Mouse (Mus musculus) layer of hippocampus, postnatal 25 days (tissue): ENCODE data around the gene Thsd4. TPM values are rescaled to one million over a fixed set of nuclear protein-coding genes. Genes with fewer than 3 reads are reported as not detected.

ENCODE experiments used
- DNase-seq, 2 experiments: peaks; one replicate each; pipeline ENCODE4 v3.0.0; 2022; ENCODE audit warnings: mixed read lengths in 2 of 2, low spot score in 1 of 2; ENCODE audit errors: extremely low spot score in 1 of 2
- total RNA-seq, 2 experiments: library from RNA; stranded (reverse); gene quantifications; 2 replicates each; pipeline ENCODE4 v1.2.3; 2021

Gene Thsd4
- 10 to 100 TPM; 23.5 to 24.6 TPM for total RNA-seq

- peak; percentile 37 to 48 for DNase-seq
Observed at GRCm38 (mm10) chr9:60521806-60522264, at the start of gene Thsd4. Gene Thsd4 (minus strand): TSS chr9:60522046.

DNA sequence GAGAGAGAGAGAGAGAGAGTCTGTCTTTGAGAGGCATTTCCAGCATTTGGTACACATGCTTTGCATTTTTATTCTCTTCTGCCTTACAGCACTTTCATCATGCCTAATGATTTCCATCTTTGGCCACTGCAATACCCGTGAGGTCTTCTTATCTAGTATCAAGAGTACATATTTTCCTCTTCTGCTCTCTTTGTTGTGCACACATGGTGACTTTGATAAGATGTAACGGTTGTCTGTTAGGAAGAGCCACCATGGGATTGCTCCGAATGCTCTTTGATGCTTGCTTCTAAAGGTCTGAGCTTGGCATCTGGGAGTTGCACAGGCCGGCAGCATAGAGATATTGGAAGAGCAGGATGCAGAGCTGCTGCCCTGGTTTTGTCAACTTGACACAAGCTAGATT lies 49.2 kb upstream of the Thsd4 start:
- DNase-seq, result no peak

GRCm38 (mm10) chr9:60569366-60569765 lies 47.5 kb upstream of the Thsd4 start:
- DNase-seq, result no peak

- DNase-seq, result no peak
Observed at GRCm38 (mm10) chr9:60563809-60564208, 42.0 kb upstream of the Thsd4 start.

DNA sequence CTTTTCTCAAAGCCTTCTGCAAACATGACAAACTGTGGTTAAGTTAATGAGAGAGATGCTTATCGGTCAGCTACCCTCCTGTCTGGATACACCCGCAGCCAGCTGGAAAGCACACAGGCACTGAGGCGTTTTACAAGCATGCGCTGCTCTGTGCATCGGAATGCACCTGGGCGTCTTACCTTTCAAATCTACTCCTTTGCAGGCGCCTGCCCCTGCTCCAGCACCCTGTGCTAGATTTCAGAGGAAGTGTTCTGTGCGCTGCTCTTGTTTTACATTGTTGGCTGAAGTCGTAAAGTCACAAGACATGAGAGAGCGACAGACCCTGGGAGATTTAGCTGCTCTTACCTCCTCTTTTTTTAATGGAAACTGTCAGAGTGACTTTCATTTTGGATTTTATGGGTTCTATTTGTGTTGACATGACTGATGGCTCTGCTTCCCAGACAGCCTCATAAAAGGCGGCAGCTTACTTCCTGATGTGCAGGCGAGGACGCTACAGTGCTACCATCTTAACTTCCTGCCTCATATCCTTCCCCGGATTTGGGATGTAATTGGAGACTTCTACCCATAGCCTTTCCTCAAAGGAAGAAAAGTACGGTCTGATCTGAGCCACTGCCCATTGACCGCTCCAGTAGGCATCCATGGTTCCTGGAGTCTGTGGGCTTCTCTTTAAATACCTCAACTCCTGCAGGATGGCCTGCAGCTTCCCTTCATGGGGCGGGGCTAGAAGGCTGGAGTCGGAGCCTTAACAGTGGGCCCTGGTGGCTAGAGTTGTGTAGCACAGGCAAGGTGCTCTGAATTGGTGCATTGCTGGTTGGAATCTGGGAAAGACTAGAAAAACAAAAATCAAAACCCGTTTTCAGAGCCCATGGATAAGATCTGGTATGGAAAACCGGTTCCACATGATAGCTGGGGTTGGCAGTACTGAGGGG lies 40.9 kb upstream of the Thsd4 start:
- DNase-seq, result no peak

DNA sequence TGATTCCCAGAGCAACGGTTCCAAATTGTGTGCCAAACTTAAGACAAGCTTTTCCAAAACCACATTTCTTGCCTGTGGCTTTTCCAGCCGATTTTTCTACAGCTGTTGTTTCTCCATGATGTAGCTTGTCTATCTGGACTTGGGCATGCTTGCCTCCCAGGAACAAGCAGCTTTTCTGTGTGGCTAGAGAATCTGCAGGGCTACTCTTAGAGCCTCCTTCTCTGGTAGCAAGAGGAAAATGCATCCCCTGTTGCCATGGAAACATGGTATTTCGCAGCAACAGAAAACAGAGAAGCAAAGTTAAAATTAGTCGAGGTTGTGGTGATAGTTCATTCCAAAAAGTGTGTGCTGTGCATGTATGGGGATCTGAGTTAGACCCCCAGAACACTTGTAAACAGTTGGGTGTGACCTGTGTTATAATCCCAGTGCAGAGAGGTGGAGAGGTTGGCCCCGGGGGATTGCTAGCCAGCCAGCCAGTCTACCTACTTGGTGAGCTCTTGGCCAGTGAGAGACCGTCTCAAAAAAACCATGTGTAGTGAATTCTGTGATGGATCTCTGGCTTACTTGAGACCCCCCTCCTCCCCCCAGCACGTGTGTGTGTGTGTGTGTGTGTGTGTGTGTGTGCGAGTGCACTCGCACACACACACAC lies 39.9 kb upstream of the Thsd4 start:
- DNase-seq, result no peak

GRCm38 (mm10) chr9:60558507-60558906 lies 36.7 kb upstream of the Thsd4 start:
- DNase-seq, result no peak

GRCm38 (mm10) chr9:60551238-60551637 lies 29.4 kb upstream of the Thsd4 start:
- no peak for DNase-seq

DNA sequence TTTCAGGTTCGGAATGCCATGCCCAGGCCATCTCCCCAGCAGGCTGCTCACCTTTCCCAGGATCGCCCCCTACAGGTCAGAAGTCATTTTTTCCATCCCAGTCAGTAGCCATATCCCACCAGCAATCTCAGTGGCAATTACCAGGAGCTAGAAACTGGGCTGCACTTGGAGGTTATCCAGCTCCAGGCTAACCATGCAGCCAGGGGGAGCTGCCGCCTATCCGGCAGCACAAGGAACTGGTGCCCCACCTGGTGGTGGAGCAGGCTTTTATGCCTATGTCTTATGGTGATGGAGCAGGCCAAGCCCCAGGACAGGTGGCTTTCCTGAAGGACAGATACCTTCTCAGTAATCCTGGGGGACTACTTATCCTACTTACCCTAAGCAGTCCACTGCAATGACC lies 26.3 kb upstream of the Thsd4 start:
- DNase-seq, result peak in 1 of 2 experiments; percentile 29

GRCm38 (mm10) chr9:60546169-60546568 lies 24.3 kb upstream of the Thsd4 start:
- DNase-seq, result no peak

- DNase-seq, result no peak
Observed at GRCm38 (mm10) chr9:60545361-60546096, 23.7 kb upstream of the Thsd4 start.

- no peak for DNase-seq
Observed at GRCm38 (mm10) chr9:60543422-60544015, 21.7 kb upstream of the Thsd4 start.

DNA sequence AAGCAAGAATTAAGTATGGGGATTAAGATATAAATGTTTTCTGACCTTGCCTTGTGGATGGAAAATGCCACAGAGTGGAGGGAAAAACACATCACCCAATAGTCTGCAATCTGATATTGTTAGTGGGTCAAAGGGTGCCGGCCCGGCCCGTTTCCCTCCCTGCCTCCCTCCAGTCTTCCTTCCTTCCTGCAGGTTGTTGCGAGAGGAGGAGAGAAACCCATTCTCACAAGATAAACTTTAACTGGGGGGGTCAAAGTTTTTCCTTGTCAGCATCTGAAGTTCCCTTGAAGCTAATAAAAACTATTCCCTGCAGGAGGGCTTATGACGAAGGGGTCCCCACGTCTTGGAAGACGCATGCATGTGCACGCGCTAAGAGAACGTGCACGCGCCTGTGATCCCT lies 8.5 kb upstream of the Thsd4 start:
- DNase-seq, result no peak

GRCm38 (mm10) chr9:60529348-60530243 lies 7.8 kb upstream of the Thsd4 start:
- no peak for DNase-seq

DNA sequence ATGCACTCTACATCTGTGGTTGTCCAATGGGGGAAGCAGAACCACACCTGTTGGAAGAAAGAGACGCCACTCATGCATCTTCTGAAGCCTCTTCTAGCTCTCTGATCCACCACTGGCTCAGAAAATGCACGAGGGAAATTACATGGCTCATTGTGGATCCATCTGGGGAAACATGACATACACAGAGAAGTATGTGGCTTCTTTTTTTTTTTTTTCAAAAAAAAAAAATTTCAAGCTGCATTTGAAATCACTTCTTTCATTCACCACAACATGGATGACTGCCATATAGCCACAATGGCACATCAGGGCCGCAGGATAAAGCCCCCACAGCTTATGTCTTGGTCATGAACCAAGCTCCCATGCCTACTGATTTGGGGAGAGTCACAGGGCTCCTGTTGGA lies 6.4 kb upstream of the Thsd4 start:
- no peak for DNase-seq

GRCm38 (mm10) chr9:60527836-60528235 lies 6.0 kb upstream of the Thsd4 start:
- no peak for DNase-seq

GRCm38 (mm10) chr9:60527051-60527450 lies 5.2 kb upstream of the Thsd4 start:
- DNase-seq, result no peak

DNA sequence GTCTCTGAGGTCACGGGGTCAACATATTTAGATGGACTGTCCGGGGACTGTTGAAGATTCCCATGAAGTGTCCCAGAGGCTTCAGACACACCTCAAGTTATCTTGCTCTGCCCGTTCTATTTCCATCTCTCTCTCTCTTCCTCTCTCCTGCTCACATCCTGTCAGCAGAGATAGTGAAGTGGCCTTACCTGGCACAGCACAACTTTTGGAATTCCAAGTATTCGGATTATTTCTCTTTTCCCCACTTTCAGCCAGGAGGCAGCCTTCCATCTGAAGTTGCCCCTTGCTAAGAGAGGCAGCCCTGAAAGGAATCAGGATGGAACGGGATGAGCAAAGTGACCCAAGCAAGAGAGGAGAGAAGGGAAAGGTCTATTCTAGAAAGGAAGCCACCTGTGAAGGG lies 4.3 kb upstream of the Thsd4 start:
- DNase-seq, result no peak

DNA sequence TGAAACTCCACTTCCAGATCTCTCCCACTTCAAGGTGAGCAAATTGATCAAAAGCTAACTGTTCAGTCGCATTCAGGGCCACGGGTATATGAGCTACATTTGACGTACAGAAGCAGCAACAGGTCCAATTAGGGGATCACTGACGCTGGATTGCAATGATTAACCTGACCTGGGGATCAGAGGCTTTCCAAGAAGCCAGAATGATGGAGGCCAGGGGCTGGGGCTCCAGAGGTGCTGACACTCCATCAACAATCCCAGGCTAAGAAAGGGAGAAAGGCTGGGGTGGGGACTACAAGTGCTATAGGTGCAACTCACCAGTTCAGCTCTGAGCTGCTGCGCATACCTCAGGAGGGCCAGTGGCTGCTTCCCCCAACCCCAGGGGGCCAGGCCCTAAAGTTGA lies 703 bp downstream of the Thsd4 start:
- no peak for DNase-seq

DNA sequence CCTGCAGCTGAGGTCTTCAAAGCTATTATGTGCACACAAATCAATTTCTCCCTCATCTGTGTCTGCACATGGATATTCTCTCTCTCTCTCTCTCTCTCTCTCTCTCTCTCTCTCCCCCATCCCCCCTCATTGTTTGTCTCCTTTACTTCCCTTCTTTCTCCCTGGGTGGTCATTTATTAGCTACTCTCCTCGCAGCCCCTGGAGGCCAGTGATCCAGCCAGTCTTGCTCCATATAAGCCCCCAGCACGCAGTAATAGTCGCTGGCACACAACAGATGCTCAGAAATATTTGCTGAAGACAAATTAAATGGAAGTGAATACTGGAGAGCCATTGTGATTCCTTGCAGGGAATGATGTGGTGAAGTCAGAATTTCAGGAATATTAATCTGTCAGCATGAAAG lies 2.2 kb downstream of the Thsd4 start:
- DNase-seq, result no peak
